Comparison of ENCODE assay signal across 7 mouse cellular contexts in genomic region chr5:151367881-151368394, GRCm38 (mm10).
A peak's percentile ranks its signal among the peaks of the same experiment; 100 is the strongest.
DNase-seq lines count a peak whose midpoint lies in the region; ATAC-seq and TF ChIP-seq lines count a peak whose summit lies in the region.

No protein-coding gene starts in this region.

- H3K27me3 ChIP-seq in forebrain, embryonic 14.5 days (replicated peaks; ENCODE audit: control insufficient read depth, insufficient read depth, low read length), result no peaks in the 10 kb centered on the region
- H3K27me3 ChIP-seq in intestine, embryonic 15.5 days (replicated peaks), result no peaks in the 10 kb centered on the region
- no peaks in the 10 kb centered on the region for H3K27me3 ChIP-seq in lung, embryonic 14.5 days (ENCODE audit: insufficient read depth, low read length)

- peak overlapping the region; percentile 80 for H3K27ac ChIP-seq in bone marrow macrophage, adult 2 months (ENCODE audit: insufficient read depth, low read depth, low read length)
- H3K27ac ChIP-seq in forebrain, embryonic 14.5 days (ENCODE audit: low read depth, low read length), result peak overlapping the region; percentile 92
- H3K27ac ChIP-seq in intestine, embryonic 15.5 days, result peak overlapping the region; percentile 98
- peak overlapping the region; percentile 99 for H3K27ac ChIP-seq in lung, embryonic 14.5 days (ENCODE audit: low read depth)

- peak overlapping the region; percentile 63 for H3K4me2 ChIP-seq in forebrain, embryonic 14.5 days (ENCODE audit: low read length)
- peak overlapping the region; percentile 70 for H3K4me2 ChIP-seq in intestine, embryonic 15.5 days (replicated peaks)
- H3K4me2 ChIP-seq in lung, embryonic 14.5 days, result peak overlapping the region; percentile 67

- DNase-seq in right cerebral cortex, postnatal 10 days (ENCODE audit: low spot score in 2 of 2), result peak; percentile 54 to 68
- no peak for DNase-seq in right cerebral cortex, adult 2 months (ENCODE audit: low spot score in 2 of 2)
- peak; percentile 70 for DNase-seq in forebrain, embryonic 14.5 days (ENCODE audit: low spot score)
- DNase-seq in lung, embryonic 14.5 days, result peak; percentile 85
- peak; percentile 21 for DNase-seq in ovary, postnatal 10 days (ENCODE audit: low spot score)

- peak overlapping the region; percentile 70 for H3K4me3 ChIP-seq in bone marrow macrophage, adult 2 months (ENCODE audit: insufficient read depth, low read length)
- peak overlapping the region; percentile 49 for H3K4me3 ChIP-seq in forebrain, embryonic 14.5 days (ENCODE audit: low read depth, low read length)
- peak overlapping the region; percentile 47 for H3K4me3 ChIP-seq in intestine, embryonic 15.5 days (replicated peaks)
- H3K4me3 ChIP-seq in lung, embryonic 14.5 days (ENCODE audit: low read depth, low read length), result peak overlapping the region; percentile 43

- no peaks in the 10 kb centered on the region for H3K36me3 ChIP-seq in forebrain, embryonic 14.5 days (ENCODE audit: control insufficient read depth, insufficient read depth, low read length)
- no peaks in the 10 kb centered on the region for H3K36me3 ChIP-seq in intestine, embryonic 15.5 days
- H3K36me3 ChIP-seq in lung, embryonic 14.5 days (ENCODE audit: insufficient read depth), result no peaks in the 10 kb centered on the region

- no peak for TF ChIP-seq POLR2A in bone marrow macrophage, adult 2 months (IDR thresholded peaks at IDR 0.05; ENCODE audit: borderline replicate concordance, low read depth, low read length)

- H3K9me3 ChIP-seq in forebrain, embryonic 14.5 days (replicated peaks; ENCODE audit: control insufficient read depth, low read length), result no peaks in the 10 kb centered on the region
- H3K9me3 ChIP-seq in intestine, embryonic 15.5 days, result no peaks in the 10 kb centered on the region
- H3K9me3 ChIP-seq in lung, embryonic 14.5 days (ENCODE audit: low read depth, low read length), result no peaks in the 10 kb centered on the region

- H3K9ac ChIP-seq in forebrain, embryonic 14.5 days (ENCODE audit: low read length), result peak overlapping the region; percentile 83
- H3K9ac ChIP-seq in intestine, embryonic 15.5 days, result peak overlapping the region; percentile 51
- peak overlapping the region; percentile 54 for H3K9ac ChIP-seq in lung, embryonic 14.5 days

- 8% methylated on average over 16 of the region's 16 CpGs for WGBS in forebrain, embryonic 14.5 days
- WGBS in intestine, embryonic 15.5 days, result 3% methylated on average over 16 of the region's 16 CpGs
- 2% methylated on average over 16 of the region's 16 CpGs for WGBS in lung, embryonic 14.5 days

- peak; percentile 41 for ATAC-seq in forebrain, embryonic 14.5 days
- peak; percentile 32 for ATAC-seq in intestine, embryonic 15.5 days
- peak; percentile 32 for ATAC-seq in lung, embryonic 14.5 days (ENCODE audit: insufficient read depth)

- no peak for TF ChIP-seq CTCF in bone marrow macrophage, adult 2 months (IDR thresholded peaks at IDR 0.05; ENCODE audit: low read depth, low read length)
- TF ChIP-seq CTCF in lung, embryonic 14.5 days (IDR thresholded peaks at IDR 0.05; ENCODE audit: low read depth), result no peak

- H3K4me1 ChIP-seq in bone marrow macrophage, adult 2 months (ENCODE audit: control insufficient read depth, insufficient read depth, low read length), result peaks cover 10% of the 10 kb centered on the region
- peaks cover 10% of the 10 kb centered on the region for H3K4me1 ChIP-seq in forebrain, embryonic 14.5 days (ENCODE audit: control insufficient read depth, insufficient read depth, low read length)
- H3K4me1 ChIP-seq in intestine, embryonic 15.5 days (replicated peaks), result no peaks in the 10 kb centered on the region
- H3K4me1 ChIP-seq in lung, embryonic 14.5 days (ENCODE audit: insufficient read depth), result no peaks in the 10 kb centered on the region

Comparison
In these comparisons a context has a peak if more than half of its experiments do, and no peak if none do; other contexts are left out.
1. DNase-seq: peak in right cerebral cortex, postnatal 10 days (2 of 2), forebrain, embryonic 14.5 days (single experiment), lung, embryonic 14.5 days (single experiment) and ovary, postnatal 10 days (single experiment); none in right cerebral cortex, adult 2 months (0 of 2).
2. Peak in every context shown above with its lines, with median percentiles within 50 percentile points of each other: H3K27ac ChIP-seq, H3K4me3 ChIP-seq, ATAC-seq, H3K4me2 ChIP-seq and H3K9ac ChIP-seq.